Mouse (Mus musculus) urinary bladder, postnatal 14 days (tissue): ENCODE results near the gene Scamp4.

Experiments used
- DNase-seq: peaks from one replicate; pipeline ENCODE4 v3.0.0; 2021; ENCODE audit warnings: low spot score

The Scamp4 gene

DNA sequence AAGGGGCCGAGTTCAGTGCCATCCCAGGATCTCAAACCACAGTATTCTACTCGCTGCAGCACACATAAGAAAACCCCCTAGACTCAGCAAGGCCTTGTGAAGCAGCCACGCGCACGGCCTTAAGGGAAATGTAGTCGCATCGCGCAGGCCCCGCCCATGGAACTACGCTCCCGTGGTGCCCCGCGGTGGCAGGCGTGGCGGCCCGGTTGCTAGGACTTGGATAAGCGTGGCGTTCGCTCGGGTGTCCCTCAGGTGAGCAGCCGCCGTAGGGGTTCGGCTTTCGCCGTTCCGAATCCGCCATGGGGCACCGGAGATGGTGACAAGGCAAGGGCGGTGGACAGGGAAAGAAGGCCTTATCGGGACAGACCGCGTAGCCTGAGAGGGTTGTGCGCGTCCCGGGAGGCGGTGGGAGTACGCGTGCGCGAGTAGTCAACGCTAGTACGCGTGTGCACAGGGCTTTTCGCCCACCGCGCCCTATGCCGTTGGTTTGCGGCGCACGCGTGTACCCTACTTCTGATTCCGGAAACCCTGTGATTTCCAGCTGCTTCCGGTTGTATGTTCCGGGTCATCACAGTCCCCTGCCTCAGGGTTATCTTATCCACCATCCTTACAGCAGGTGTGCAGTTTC is at the start of gene Scamp4, which contains the start of gene Adat3:
Gene Scamp4, plus strand, starts transcription at position 175 of the 628 bp plus-strand sequence.
Gene Adat3, plus strand, starts transcription at position 183 of the 628 bp plus-strand sequence.
- DNase-seq, result peak; percentile 94

DNA sequence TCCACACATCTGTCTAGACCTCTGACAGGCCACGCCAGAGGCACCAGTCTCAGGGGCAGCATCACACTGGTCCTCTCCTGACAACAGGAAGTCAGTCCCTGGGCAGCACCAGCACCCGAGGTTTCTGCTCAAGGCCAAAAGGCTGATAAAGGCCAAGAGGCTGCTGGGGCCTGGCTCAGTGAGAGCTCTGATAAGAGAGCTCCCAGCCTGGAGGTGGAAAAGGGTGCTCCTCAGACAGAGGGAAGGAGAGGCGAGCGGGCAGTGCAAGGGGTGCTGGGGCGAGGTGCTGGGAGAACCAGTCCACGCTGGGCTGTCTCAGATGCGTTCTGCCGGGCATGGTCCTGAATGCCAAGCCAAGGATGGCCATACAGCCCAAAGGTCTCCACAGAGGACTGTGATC is 49.1 kb upstream of the Scamp4 start:
- DNase-seq, result no peak

DNA sequence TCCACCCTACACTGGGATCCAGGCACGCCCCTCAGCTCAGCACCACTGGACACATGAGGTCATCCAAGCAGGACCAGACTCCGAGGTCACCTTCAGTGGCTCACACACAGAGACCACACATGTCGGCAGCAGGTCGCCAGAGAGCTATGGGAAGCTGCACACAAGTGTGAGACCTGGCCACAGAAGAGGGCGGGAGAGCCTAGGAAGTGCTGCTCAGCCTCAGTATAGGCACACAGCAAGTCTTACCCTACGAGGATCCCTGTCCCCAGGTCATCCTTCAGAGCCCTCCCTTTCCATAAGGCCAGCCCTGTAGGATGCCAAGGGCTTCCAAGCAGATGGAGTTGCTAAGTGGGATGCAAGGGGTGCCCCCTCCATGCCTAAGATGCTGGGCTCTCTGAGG is 48.7 kb upstream of the Scamp4 start:
- DNase-seq, result no peak

DNA sequence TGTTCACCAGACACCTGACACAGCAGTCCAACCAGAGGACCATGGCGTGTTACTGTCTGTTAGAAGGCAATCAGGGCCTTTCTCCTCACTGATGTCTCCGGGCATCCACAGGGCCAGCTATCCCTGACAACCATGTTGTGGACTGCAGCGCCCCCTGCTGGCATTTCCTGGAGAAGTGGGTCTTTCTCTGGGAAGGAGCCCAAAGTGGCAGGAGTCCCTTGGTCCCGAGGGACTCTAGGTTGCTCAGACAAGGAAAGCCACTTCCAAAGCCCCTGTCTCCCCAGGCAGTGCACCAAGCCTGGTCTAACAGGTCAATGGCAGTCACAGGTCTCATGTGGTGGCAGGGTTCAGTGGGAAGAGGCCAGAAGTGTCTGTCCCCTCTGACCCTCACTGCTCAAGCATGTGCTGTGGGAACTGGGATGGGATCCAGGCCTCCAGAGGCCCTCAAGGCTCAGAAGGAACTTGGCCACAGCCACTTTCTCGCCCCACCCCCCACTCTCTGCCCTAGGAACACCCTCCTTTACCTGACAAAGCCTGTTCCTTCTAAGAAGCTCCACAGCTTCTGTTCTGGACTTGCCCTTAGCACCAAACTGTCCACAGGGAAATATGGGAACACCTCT is 45.2 kb upstream of the Scamp4 start:
- DNase-seq, result peak; percentile 75

DNA sequence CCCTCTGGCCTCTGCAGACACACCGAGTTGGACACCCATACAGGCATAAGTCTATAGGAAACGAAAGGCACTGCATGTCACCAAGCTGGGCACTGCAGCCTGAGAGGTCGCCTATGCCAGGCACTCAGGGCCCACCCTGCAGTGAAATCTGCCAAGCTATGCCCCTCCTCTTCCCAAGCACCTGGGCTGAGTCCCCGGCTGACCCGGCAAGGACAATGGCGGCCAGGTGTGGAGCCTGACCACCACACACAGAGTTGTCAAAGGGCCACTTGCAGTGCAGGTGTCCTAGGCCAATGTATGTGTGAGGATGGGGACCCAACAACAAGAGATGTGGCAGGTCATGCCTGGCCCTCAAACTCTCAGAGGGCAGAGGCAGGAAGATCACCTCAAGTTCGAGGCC is 43.2 kb upstream of the Scamp4 start:
- DNase-seq, result no peak

DNA sequence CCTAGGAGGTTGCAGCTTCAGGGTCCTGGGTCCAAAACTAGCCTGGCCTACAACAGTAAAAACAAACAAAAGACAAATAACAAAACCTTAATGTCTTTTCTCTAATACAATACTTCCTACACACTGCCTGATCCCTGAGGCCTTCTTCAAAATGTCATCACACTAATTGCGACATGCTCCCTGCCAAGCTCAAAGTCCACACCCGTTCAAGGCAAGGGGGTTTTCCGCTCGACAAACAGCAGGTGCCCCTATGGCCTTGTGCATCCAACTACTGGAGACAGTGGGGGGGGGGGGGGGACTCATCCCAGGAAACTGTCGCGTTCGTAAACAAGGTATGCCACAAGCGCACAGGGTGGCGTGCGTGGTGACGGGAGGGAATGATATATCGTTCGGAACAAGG is 42.1 kb upstream of the Scamp4 start:
- DNase-seq, result no peak

DNA sequence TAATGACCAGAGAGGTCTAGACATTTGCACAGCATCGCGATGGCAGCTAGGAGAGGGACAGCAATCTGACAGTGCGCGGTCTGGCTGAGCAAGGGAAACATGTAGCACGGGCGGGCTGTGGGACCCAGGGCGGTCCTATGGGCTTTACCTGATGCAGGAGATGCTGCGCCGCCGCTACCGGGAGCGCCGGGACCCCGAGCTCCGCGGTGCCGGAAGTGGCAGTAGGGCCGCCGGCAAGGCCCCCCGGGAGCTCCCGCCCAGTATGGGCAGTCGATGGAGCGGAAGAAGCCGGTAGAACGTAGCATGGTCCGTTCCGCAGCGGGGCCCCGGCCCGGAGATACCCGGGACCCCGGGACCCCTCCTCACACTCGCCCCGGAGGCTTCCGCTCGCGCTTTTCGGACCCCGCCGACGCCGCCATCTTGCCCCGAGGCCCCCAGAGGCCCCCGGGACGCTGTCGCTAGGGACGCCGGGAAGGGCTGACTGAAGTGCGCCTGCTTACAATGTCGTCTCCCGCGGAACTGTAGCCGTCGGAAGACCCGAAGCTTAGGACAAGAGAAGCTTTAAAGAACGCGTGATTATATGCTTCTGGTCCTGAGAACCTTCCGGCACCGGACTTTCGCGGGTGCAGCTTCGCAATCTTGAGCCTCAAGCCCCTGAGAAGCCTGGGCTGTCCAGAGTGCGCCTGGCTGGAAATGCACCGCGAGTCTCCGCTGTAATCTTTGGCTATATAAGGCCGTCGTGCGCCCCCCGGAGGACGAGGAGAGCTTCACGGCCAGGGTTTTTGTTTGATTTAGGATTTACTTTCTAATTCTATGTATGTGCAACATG is 41.3 kb upstream of the Scamp4 start, which contains the start of gene Rexo1:
Gene Rexo1, minus strand, starts transcription at position 445 of the 829 bp plus-strand sequence.
- peak; percentile 94 for DNase-seq

DNA sequence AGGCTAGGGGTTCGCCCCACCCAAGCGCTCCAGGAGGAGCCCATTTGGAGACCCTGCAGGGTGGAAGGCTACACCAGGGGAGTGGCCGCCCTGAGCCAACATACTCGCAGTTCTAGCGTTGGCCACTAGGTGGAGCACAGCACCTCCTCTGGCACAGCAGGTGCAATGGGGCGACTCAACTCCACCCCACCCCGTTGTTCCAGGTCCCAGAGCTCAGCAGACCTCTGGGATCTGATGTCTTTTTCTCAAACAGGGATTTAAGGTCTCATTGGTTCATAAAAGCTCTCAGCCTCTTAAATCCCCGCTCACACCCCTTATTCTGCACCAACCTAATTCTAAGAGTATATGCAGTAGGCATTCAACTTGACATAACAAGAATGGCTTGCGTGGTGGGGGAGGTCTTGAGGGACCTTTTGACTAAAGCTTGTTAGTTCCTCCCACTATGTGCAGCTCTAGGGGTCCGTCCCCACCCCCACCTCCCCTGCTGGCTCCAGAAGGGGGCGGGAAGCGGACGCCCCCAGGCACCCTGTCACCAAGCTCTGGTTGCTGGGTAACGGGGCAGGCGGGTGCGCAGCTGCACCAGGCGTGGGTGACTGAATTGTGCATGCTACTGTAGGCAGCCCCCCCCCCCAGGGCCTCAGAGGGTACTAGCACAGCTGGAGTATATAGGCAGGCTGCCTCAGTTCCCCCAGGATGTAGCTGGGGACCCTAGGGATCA is 36.1 kb upstream of the Scamp4 start:
- peak; percentile 88 for DNase-seq

DNA sequence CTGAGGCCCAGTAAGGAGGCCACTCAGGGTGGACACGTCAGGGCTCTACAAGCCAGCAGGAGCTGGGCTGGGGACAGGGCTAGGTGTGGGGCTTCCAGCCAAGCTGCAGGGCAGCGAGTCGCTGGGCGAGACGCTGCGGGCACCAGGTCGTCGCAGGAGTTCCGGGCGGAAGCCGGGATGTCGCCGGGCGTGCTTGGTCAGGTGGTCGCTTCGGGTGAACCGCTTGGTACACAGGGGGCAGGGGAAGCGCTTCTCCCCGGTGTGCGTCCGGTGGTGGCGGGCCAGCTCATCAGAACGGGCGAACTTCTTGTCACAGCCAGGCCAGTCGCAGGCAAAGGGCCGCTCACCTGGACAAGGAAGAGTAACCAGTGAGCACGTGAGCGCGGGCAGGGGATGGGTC is 33.8 kb upstream of the Scamp4 start:
- DNase-seq, result no peak

DNA sequence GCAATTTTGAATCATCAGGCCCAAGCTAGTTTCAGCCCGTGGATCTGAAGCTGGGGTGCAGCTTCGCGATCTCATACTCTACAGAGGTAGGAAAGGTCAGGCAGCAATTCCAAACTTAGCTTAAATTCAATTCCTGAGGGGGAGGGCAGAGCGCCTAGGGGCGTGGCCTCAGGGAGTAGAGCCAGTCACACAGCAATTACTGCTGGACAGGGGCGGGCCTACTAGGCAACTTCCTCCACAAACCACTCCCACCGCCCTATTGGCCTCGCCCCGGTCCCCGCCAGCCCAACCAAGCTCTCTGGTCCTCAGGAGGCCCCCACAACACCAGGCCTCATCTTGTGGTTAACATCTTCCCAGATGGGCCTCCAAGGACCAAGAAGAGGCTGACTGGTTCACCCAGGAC is 33.0 kb upstream of the Scamp4 start:
- peak; percentile 65 for DNase-seq

DNA sequence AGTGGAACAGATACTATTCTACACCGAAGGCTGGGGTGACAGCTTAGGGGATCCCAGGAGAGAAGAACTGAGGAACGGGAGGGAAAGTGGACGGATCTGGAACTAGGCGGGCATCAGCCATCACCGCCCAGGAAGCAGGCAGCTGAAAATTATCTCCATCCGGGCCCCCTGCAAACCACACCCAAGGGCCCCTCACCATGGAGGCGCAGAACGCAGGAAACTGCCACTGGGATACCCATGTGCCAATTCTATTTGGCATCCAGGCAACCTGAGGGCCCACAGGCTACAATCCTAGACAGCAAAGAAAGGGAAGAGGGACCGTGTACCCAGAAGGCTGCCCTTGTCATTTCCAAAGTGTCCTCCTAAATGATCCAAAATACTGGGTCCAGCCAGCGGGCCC is 32.3 kb upstream of the Scamp4 start:
- DNase-seq, result no peak

DNA sequence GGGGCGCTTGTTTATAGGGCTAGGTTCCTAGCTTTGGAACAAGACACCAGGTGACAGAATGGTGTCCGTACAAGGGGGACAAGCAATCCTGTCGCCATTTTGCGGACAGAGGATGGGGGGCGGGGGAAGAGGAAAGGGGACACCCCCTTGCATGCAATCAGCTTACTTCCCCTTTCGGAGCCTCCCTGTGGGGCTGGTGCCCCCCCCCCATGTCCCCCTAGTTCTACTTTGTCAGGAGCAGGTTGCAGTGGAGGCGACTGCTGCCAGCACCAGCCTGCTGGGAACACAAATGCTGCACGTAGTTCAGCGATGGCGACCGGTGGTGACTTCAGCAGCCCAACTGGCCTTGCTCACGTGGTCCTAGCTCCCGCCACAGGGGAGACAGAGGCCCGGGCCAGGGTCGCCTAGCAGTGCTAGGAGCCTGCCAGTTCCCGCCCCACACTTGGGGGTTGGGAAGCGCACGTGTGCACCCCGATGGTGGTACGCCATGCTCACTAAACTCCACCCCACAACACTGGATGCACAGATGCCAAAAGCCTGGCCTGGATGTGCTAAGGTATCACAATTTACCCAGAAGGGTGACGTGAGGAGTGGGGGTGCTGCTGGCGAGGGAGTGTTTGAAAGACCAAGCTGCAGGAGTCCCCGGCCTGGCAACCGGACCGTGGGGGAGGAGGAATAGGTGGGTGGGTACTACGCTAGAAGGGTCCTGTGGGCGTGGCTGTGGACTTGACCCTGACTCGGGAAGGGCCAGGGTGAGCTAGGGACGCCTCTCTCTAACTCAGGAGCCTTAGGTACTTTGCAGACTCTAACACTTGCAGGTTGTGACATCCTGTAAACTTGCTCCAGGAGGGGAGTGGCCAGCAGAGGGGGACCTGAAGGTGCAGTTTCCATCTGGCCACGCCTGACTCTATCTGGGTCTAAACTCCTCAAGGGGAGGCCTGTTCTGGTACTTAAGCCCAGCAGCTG is 31.5 kb upstream of the Scamp4 start:
- DNase-seq, result no peak

DNA sequence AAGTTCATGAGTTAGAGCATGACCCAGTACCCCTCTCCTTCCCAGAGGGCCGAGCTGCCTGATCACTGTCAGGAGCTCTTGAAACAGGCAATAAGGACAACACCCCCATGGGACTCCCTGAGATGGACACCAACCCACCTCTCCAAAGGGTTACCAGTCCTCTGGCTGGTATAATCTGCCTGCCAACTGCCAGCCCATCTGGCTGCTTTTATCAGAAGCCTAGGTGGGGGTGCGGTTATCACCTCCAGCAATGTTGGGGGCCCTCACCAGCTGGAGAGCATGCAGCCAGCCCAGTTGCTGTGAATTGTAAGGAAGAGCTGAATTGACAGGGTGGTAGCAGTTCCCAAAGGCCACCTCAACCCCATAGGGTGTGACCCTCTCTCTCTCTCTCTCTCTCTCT is 30.2 kb upstream of the Scamp4 start:
- DNase-seq, result no peak

DNA sequence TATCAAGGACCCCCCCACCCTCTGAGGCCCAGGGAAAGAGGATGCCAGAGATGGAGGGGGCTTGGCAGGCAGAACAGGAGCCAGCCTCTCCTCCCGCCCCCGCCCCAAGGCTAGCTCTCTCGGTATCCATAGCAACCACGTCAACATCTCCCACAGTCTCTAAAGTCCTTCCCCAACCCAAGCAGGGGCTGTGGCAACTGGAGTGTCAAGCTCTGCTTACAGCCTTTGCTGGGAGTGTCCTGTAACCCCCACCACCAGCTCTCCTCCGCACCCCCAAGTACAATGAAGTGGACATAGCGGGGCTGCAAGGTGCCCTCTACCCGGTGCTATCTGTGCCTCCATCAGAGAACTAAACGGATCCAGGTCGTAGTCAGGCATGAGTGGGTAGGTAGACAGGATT is 28.7 kb upstream of the Scamp4 start:
- no peak for DNase-seq

DNA sequence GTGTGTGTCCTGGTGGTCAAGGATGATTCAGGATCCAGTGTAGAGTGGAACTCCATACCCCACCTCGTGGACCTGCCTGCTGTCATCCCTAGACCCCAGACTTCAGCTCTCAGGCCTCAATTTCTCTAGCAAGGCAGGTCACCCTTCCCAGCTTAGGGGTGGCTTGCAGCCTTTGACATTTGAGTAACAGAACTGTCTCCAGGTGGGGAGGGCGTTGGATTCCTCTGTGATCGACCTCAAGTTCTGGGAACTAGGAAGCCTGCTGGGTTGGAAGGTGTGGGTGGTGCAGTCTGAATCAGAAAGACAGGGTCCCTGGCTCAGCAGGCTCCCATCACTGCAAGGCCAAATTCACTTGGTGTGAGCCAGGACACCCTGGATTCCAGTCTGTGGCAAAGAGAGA is 27.8 kb upstream of the Scamp4 start:
- no peak for DNase-seq

DNA sequence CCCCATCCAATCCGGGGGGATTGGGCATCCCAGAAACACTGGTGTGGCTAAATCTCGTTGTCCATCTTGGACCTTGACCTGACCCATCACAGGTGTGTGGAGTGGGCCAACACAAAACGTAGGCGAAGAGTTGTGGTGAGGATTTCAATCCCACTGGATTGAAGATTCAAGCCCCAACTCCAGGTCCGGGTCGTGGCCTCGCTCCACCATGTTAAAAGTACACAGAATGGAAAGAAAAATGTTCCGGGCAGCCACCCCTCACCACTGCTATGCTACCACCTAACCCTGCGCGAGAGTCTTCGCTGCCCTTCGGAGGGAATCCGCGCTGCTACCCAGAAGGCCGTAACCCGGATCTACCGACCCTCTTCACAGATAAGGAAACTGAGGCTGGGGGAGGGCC is 26.7 kb upstream of the Scamp4 start:
- no peak for DNase-seq

DNA sequence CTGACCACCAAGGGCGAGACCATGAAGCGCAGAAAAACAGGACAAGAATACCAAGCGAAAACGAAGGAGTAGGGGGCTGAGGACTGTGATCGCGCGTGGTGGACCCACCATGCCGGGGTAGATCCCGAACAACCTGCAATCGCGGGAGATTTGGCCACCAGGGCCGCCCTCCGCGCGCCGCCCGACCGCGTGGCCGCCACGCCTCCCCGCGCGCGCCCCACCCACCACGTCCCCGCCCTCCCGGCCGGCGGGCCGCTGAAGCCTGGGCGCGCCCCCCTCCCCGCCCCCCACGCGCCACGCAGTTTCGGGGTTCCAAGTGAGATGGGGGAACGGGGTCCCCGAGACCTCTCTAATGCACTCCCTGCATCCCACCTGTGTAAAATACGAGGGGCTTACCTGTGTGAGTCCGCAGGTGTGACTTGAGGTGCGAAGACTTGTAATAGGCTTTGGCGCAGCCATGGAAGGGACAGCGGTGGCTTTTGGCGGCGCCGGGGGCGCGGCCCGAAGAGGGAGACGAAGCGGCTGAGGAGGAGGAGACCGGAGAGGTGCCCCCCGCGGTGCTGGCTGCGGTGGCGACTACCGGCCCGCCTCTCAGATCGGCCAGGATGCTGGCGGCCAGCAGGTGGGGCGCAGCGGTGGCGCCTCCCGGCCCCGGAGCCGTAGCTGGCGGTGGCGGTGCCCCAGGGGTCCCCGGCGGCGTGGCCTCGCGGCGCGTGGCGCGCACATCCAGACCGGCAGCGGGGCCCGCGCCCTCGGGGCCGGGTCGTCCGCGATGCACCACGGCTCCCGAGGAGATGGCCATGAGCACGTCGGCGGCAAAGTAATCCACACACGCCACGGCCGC is 26.1 kb upstream of the Scamp4 start:
- DNase-seq, result peak; percentile 65

DNA sequence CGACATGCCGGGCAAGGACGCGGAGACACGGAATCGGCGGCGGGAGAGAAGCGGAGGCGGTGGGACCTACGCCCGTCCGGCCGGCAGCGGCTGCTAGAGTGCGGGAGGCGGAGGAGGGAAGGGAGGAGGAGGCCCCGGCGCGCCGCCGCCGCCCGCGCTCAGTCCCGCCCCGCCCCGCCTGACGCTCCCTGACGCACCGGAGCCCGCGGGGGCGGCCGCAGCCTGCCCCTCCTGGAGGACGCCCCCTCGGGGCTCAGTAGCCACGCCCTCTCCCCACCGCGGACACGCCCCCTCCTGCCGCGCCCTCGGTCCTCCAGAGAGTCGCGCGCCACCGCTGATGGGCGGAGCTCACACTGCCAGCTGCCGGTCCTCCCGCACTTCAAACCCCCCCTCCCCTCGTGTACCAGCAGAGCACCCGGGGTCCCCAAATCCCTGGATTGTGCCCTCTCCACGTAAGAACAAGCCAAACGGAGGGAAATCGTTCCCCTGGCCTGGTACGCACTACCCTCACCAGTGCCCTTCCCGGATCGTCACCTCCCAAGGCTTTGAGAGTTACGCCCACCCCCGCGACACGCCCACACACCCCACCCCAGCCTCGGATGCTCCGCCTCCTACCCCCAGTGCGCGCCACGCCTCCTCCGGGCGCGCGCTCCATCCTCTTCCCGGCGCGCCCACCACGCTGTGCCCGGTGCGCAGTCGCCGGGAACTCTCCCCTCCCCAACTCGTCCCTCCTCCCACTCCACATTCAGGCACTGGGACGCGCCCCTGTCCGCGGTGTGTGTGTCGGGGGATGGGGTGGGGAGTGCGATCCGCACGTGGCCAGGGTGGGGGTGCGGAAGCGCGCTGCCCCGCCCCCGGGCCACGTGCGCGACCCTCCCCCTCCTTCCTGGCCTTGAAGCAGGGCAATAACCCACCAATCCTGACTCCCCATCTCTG is 25.2 kb upstream of the Scamp4 start, which contains the start of gene Klf16:
Gene Klf16, minus strand, starts transcription at position 127 of the 936 bp plus-strand sequence.
- peak; percentile 99 for DNase-seq
